Mouse (Mus musculus) MEL (cell line): ENCODE results near the gene Rhbdl3. TPM values are rescaled to one million over a fixed set of nuclear protein-coding genes. Genes with fewer than 3 reads are reported as not detected.
A peak's percentile ranks its signal among the peaks of the same experiment; 100 is the strongest.

Source experiments
- DNase-seq: peaks from one replicate; pipeline ENCODE4 v3.0.0; 2011; ENCODE audit warnings: low read depth, low spot score
- H3K27ac ChIP-seq: 2 replicates; pipeline ENCODE4 v1.5.1; 2012; ENCODE audit warnings: low read depth, mild to moderate bottlenecking, control low read depth, low read length, moderate library complexity; ENCODE audit not compliant: control insufficient read depth
- H3K27me3 ChIP-seq, 2 experiments: fragments of 150-350 bp in 1 of 2; sonication (generic) in 1 of 2; 2 replicates each; pipeline ENCODE4 v1.6.1; 2012; ENCODE audit warnings: low read length in 2 of 2, mild to moderate bottlenecking in 2 of 2, improper control_type of control experiment in 1 of 2, moderate library complexity in 1 of 2; ENCODE audit not compliant: insufficient read depth in 2 of 2, control insufficient read depth in 1 of 2
- H3K36me3 ChIP-seq, 2 experiments: 2 replicates each; pipeline ENCODE4 v1.6.1; 2012 to 2014; ENCODE audit warnings: low read length in 2 of 2, improper control_type of control experiment in 1 of 2, inconsistent platforms in 1 of 2, mild to moderate bottlenecking in 1 of 2; ENCODE audit not compliant: insufficient read depth in 2 of 2, control insufficient read depth in 1 of 2
- H3K4me1 ChIP-seq, 2 experiments: fragments of 150-350 bp in 1 of 2; sonication (generic) in 1 of 2; 2 replicates each; pipeline ENCODE4 v1.6.1; 2012; ENCODE audit warnings: low read length in 2 of 2, improper control_type of control experiment in 1 of 2, mild to moderate bottlenecking in 1 of 2; ENCODE audit not compliant: insufficient read depth in 2 of 2, control insufficient read depth in 1 of 2
- H3K4me3 ChIP-seq, 2 experiments: fragments of 150-350 bp in 1 of 2; sonication (generic) in 1 of 2; 2 replicates each; pipeline ENCODE4 v1.5.1; 2012; ENCODE audit warnings: low read depth in 2 of 2, low read length in 2 of 2, mild to moderate bottlenecking in 2 of 2, moderate library complexity in 2 of 2, control low read depth in 1 of 2, improper control_type of control experiment in 1 of 2; ENCODE audit not compliant: control insufficient read depth in 1 of 2, insufficient read depth in 1 of 2
- H3K79me2 ChIP-seq: 2 replicates; pipeline ENCODE4 v1.6.1; 2012; ENCODE audit warnings: mild to moderate bottlenecking, low read length, moderate library complexity; ENCODE audit not compliant: control insufficient read depth, poor library complexity, insufficient read depth
- H3K9ac ChIP-seq: 2 replicates; pipeline ENCODE4 v1.6.1; 2012; ENCODE audit warnings: low read depth, mild to moderate bottlenecking, control low read depth, low read length, moderate library complexity; ENCODE audit not compliant: control insufficient read depth, poor library complexity, severe bottlenecking
- H3K9me3 ChIP-seq: fragments of 150-350 bp; sonication (generic); replicated peaks from 2 replicates; pipeline ENCODE4 v1.6.1; 2012; ENCODE audit warnings: mild to moderate bottlenecking, low read length, improper control_type of control experiment, moderate library complexity; ENCODE audit not compliant: insufficient read depth
- BHLHE40 ChIP-seq: IDR thresholded peaks from 2 replicates; pipeline ENCODE4 v1.6.1; 2012; ENCODE audit warnings: low read depth, mild to moderate bottlenecking, inconsistent platforms, low read length, improper control_type of control experiment, borderline replicate concordance
- CHD1 ChIP-seq: IDR thresholded peaks from 2 replicates; pipeline ENCODE4 v1.6.1; 2012; ENCODE audit warnings: low read depth, mild to moderate bottlenecking, inconsistent platforms, low read length, improper control_type of control experiment
- CHD2 ChIP-seq: IDR thresholded peaks from 2 replicates; pipeline ENCODE4 v1.6.1; 2011; ENCODE audit warnings: low read length, improper control_type of control experiment
- CTCF ChIP-seq, 3 experiments: IDR thresholded peaks in 2 of 3; conservative IDR thresholded peaks in 1 of 3; 2 replicates each; pipeline ENCODE4 v1.5.1; 2011 to 2012; ENCODE audit warnings: low read length in 3 of 3, low read depth in 2 of 3, mild to moderate bottlenecking in 2 of 3, improper control_type of control experiment in 1 of 3, inconsistent platforms in 1 of 3, mixed read lengths in 1 of 3, moderate library complexity in 1 of 3; ENCODE audit not compliant: control insufficient read depth in 1 of 3, insufficient read depth in 1 of 3, poor library complexity in 1 of 3, severe bottlenecking in 1 of 3
- E2F4 ChIP-seq: IDR thresholded peaks from 2 replicates; pipeline ENCODE4 v1.6.1; 2011; ENCODE audit warnings: low read depth, low read length, improper control_type of control experiment, borderline replicate concordance
- ELF1 ChIP-seq: IDR thresholded peaks from 2 replicates; pipeline ENCODE4 v1.6.1; 2014; ENCODE audit warnings: low read depth, mild to moderate bottlenecking, inconsistent platforms, low read length, improper control_type of control experiment, moderate library complexity
- EP300 ChIP-seq, 2 experiments: IDR thresholded peaks; 2 replicates each; pipeline ENCODE4 v1.6.1; 2011; ENCODE audit warnings: improper control_type of control experiment in 2 of 2, low read length in 2 of 2, low read depth in 1 of 2, mild to moderate bottlenecking in 1 of 2
- GABPA ChIP-seq: IDR thresholded peaks from 2 replicates; pipeline ENCODE4 v1.6.1; 2012; ENCODE audit warnings: low read depth, mild to moderate bottlenecking, inconsistent platforms, low read length, improper control_type of control experiment, moderate library complexity
- GATA1 ChIP-seq: IDR thresholded peaks from 2 replicates; pipeline ENCODE4 v1.6.1; 2011; ENCODE audit warnings: low read depth, low read length, improper control_type of control experiment
- HCFC1 ChIP-seq: IDR thresholded peaks from 2 replicates; pipeline ENCODE4 v1.6.1; 2012; ENCODE audit warnings: low read depth, mild to moderate bottlenecking, inconsistent platforms, low read length, improper control_type of control experiment, moderate library complexity
- JUND ChIP-seq: IDR thresholded peaks from 2 replicates; pipeline ENCODE4 v1.6.1; 2011; ENCODE audit warnings: low read depth, mild to moderate bottlenecking, improper control_type of control experiment, low read length
- MAFK ChIP-seq: IDR thresholded peaks from 2 replicates; pipeline ENCODE4 v1.6.1; 2011; ENCODE audit warnings: low read depth, mild to moderate bottlenecking, low read length, improper control_type of control experiment, borderline replicate concordance
- MAX ChIP-seq: IDR thresholded peaks from 2 replicates; pipeline ENCODE4 v1.6.1; 2011; ENCODE audit warnings: low read length, improper control_type of control experiment
- MAZ ChIP-seq: IDR thresholded peaks from 2 replicates; pipeline ENCODE4 v1.6.1; 2012; ENCODE audit warnings: low read depth, mild to moderate bottlenecking, inconsistent platforms, low read length, improper control_type of control experiment
- MEF2A ChIP-seq: IDR thresholded peaks from 2 replicates; pipeline ENCODE4 v1.6.1; 2014; ENCODE audit warnings: low read depth, mild to moderate bottlenecking, inconsistent platforms, low read length, improper control_type of control experiment; ENCODE audit not compliant: poor library complexity, insufficient replicate concordance, severe bottlenecking; ENCODE audit errors: extremely low read depth
- MXI1 ChIP-seq: IDR thresholded peaks from 2 replicates; pipeline ENCODE4 v1.6.1; 2011; ENCODE audit warnings: mild to moderate bottlenecking, low read depth, low read length, improper control_type of control experiment
- MYB ChIP-seq: IDR thresholded peaks from 2 replicates; pipeline ENCODE4 v1.6.1; 2011; ENCODE audit warnings: mild to moderate bottlenecking, low read depth, low read length, improper control_type of control experiment
- NELFE ChIP-seq: IDR thresholded peaks from 2 replicates; pipeline ENCODE4 v1.6.1; 2011; ENCODE audit warnings: low read depth, low read length, improper control_type of control experiment
- NRF1 ChIP-seq: IDR thresholded peaks from 2 replicates; pipeline ENCODE4 v1.6.1; 2014; ENCODE audit warnings: low read depth, mild to moderate bottlenecking, inconsistent platforms, low read length, improper control_type of control experiment, moderate library complexity; ENCODE audit not compliant: poor library complexity, insufficient read depth, severe bottlenecking
- POLR2A ChIP-seq, 2 experiments: IDR thresholded peaks; 2 replicates each; pipeline ENCODE4 v1.6.1; 2011 to 2012; ENCODE audit warnings: low read length in 2 of 2, mild to moderate bottlenecking in 2 of 2, control low read depth in 1 of 2, improper control_type of control experiment in 1 of 2, low read depth in 1 of 2, moderate library complexity in 1 of 2; ENCODE audit not compliant: control insufficient read depth in 1 of 2, insufficient read depth in 1 of 2, poor library complexity in 1 of 2
- POLR2AphosphoS2 ChIP-seq: IDR thresholded peaks from 2 replicates; pipeline ENCODE4 v1.6.1; 2011; ENCODE audit warnings: low read length, improper control_type of control experiment
- RCOR1 ChIP-seq: IDR thresholded peaks from 2 replicates; pipeline ENCODE4 v1.6.1; 2012; ENCODE audit warnings: low read depth, mild to moderate bottlenecking, inconsistent platforms, low read length, improper control_type of control experiment
- SIN3A ChIP-seq: IDR thresholded peaks from 2 replicates; pipeline ENCODE4 v1.6.1; 2012; ENCODE audit warnings: low read length, improper control_type of control experiment, inconsistent platforms
- SMC3 ChIP-seq: IDR thresholded peaks from 2 replicates; pipeline ENCODE4 v1.6.1; 2011; ENCODE audit warnings: low read depth, low read length, improper control_type of control experiment
- TBP ChIP-seq: IDR thresholded peaks from 2 replicates; pipeline ENCODE4 v1.8.0; 2011; ENCODE audit warnings: low read depth, low read length, improper control_type of control experiment
- TCF12 ChIP-seq: IDR thresholded peaks from 2 replicates; pipeline ENCODE4 v1.6.1; 2014; ENCODE audit warnings: low read depth, mild to moderate bottlenecking, inconsistent platforms, low read length, improper control_type of control experiment, moderate library complexity
- UBTF ChIP-seq: IDR thresholded peaks from 2 replicates; pipeline ENCODE4 v1.6.1; 2012; ENCODE audit warnings: low read depth, mild to moderate bottlenecking, inconsistent platforms, low read length, improper control_type of control experiment, moderate library complexity, borderline replicate concordance; ENCODE audit not compliant: insufficient read depth
- USF1 ChIP-seq: IDR thresholded peaks from 2 replicates; pipeline ENCODE4 v1.6.1; 2014; ENCODE audit warnings: low read depth, mild to moderate bottlenecking, inconsistent platforms, low read length, improper control_type of control experiment, moderate library complexity
- ZMIZ1 ChIP-seq: IDR thresholded peaks from 2 replicates; pipeline ENCODE4 v1.6.1; 2012; ENCODE audit warnings: low read depth, mild to moderate bottlenecking, inconsistent platforms, low read length, improper control_type of control experiment, moderate library complexity
- ZNF384 ChIP-seq: IDR thresholded peaks from 2 replicates; pipeline ENCODE4 v1.6.1; 2012; ENCODE audit warnings: low read depth, mild to moderate bottlenecking, inconsistent platforms, low read length, improper control_type of control experiment
- polyA plus RNA-seq, 2 experiments: library from polyadenylated mRNA; stranded (reverse) in 1 of 2; unstranded in 1 of 2; fragments of >175 nt in 1 of 2; fragments of >200 nt in 1 of 2; gene quantifications; 2 replicates each; pipeline versions ENCODE4 v1.2.1 to v1.2.4; 2012; ENCODE audit warnings: low replicate concordance in 2 of 2, low read depth in 1 of 2; ENCODE audit not compliant: insufficient read length in 2 of 2, insufficient read depth in 1 of 2, missing spikeins in 1 of 2
- total RNA-seq: library from RNA; depleted of rRNA; stranded (reverse); fragments of 300-350 nt; gene quantifications from 2 replicates; pipeline ENCODE4 v1.2.3, GENCODE M21; 2012

Rhbdl3 gene
- total and polyA plus RNA-seq, 3 experiments = 0.04 to 0.11 TPM; not detected in 1

GRCm38 (mm10) chr11:80376651-80377050 lies 75.9 kb downstream of the Rhbdl3 start:
- no peak for DNase-seq
- H3K27me3 ChIP-seq = no peaks in the 10 kb centered on the region
- H3K36me3 ChIP-seq = peaks cover 0 to 10% of the 10 kb centered on the region in 2 experiments; a peak in 3 of 4 replicates
- H3K4me3 ChIP-seq = no peak overlapping the region
- H3K79me2 ChIP-seq = peaks cover 12% of the 10 kb centered on the region
- H3K27ac ChIP-seq = no peak overlapping the region
- H3K4me1 ChIP-seq = peaks cover 6 to 7% of the 10 kb centered on the region in 2 experiments
- H3K9me3 ChIP-seq = no peaks in the 10 kb centered on the region
- H3K9ac ChIP-seq = no peak overlapping the region
- TF ChIP-seq SMC3 (peak; percentile 37), JUND (no peak), CTCF (IDR thresholded peaks at IDR 0.05 in 2 of 3, conservative IDR thresholded peaks at IDR 0.05 in 1 of 3; ENCODE audit: control insufficient read depth in 1 of 3, insufficient read depth in 1 of 3, low read depth in 2 of 3, low read length in 3 of 3, poor library complexity in 1 of 3, severe bottlenecking in 1 of 3) (peak in 2 of 3 experiments; percentile 11 to 32; a peak in 2 of 6 replicates)

GRCm38 (mm10) chr11:80377712-80378451 lies 77.2 kb downstream of the Rhbdl3 start, which contains the start of gene 5730455P16Rik:
TSS of gene 5730455P16Rik (minus strand) at chr11:80378034.
- H3K27me3 ChIP-seq = no peaks in the 10 kb centered on the region
- DNase-seq = peak; percentile 97
- peak within 1 kb of the TSS; percentile 95 for H3K27ac ChIP-seq
- peak within 1 kb of the TSS; percentile 88 to 97 for H3K4me3 ChIP-seq
- peaks cover 6 to 10% of the 10 kb centered on the region in 2 experiments for H3K4me1 ChIP-seq
- H3K36me3 ChIP-seq = peaks cover 0 to 16% of the 10 kb centered on the region in 2 experiments; a peak in 2 of 4 replicates
- H3K9me3 ChIP-seq = no peaks in the 10 kb centered on the region
- H3K9ac ChIP-seq = peak within 1 kb of the TSS; percentile 99
- H3K79me2 ChIP-seq = peaks cover 14% of the 10 kb centered on the region
- TF ChIP-seq RCOR1 (peak; percentile 37; the same call in 1 of the 2 replicates), TBP (no peak; the same call in 1 of the 2 replicates), CHD2 (peak; percentile 25), EP300 (IDR thresholded peaks at IDR 0.05; ENCODE audit: low read depth in 1 of 2, low read length in 2 of 2) (peak in 1 of 2 experiments; percentile 45; a peak in 1 of 4 replicates), SMC3 (no peak), SIN3A (peak; percentile 85), USF1 (peak; percentile 58), MEF2A (no peak), TCF12 (peak; percentile 81), E2F4 (no peak), BHLHE40 (no peak), NRF1 (0 out of 2 replicates have a peak, but pooled peaks have one; percentile 14), GATA1 (no peak), MYB (peak; percentile 51; the same call in 1 of the 2 replicates), NELFE (peak; percentile 98), POLR2AphosphoS2 (peak; percentile 91; the same call in 1 of the 2 replicates), ZMIZ1 (peak; percentile 79; the same call in 1 of the 2 replicates), ZNF384 (peak; percentile 44; the same call in 1 of the 2 replicates), ELF1 (peak; percentile 60), MAFK (no peak), MXI1 (peak; percentile 60; the same call in 1 of the 2 replicates), GABPA (no peak), MAZ (peak; percentile 89; the same call in 1 of the 2 replicates), POLR2A (IDR thresholded peaks at IDR 0.05; ENCODE audit: control insufficient read depth in 1 of 2, insufficient read depth in 1 of 2, low read depth in 1 of 2, low read length in 2 of 2, poor library complexity in 1 of 2) (peak; percentile 85 to 94; a peak in 3 of 4 replicates), CHD1 (peak; percentile 11), MAX (peak; percentile 69), UBTF (peak; percentile 72; the same call in 1 of the 2 replicates), HCFC1 (peak; percentile 91)
